25 mouse cellular contexts compared by ENCODE assay signal in genomic region chr16:4523313-4524004, GRCm38 (mm10). TPM values are rescaled to one million over a fixed set of nuclear protein-coding genes. Genes with fewer than 3 reads are reported as not detected.
DNase-seq lines count a peak whose midpoint lies in the region; ATAC-seq and TF ChIP-seq lines count a peak whose summit lies in the region.
"Had no signal": no experiment of that assay in that cellular context is flagged by ENCODE, and none has a peak within 500 bp of the region (broad histone marks: within the 10 kb centered on the region; RNA-seq: fewer than 3 reads in every experiment).

No protein-coding gene starts in this region.

- no peak for TF ChIP-seq CTCF in heart, adult 2 months (IDR thresholded peaks at IDR 0.05)

- TF ChIP-seq EP300 in heart, adult 2 months (IDR thresholded peaks at IDR 0.05; ENCODE audit: insufficient read depth, low read depth, low read length): no peak

- no peaks in the 10 kb centered on the region for H3K9me3 ChIP-seq in heart, embryonic 14.5 days (ENCODE audit: control insufficient read depth, low read length)
- no peaks in the 10 kb centered on the region for H3K9me3 ChIP-seq in heart, embryonic 16.5 days (replicated peaks; ENCODE audit: control insufficient read depth, low read length)
- H3K9me3 ChIP-seq: embryonic facial prominence, embryonic 12.5 days; hindbrain, embryonic 12.5 days; lung, embryonic 15.5 days; midbrain, embryonic 12.5 days had no signal

- no peaks in the 10 kb centered on the region for H3K4me1 ChIP-seq in heart, adult 2 months (ENCODE audit: control insufficient read depth, insufficient read depth, low read length)
- H3K4me1 ChIP-seq in heart, embryonic 14.5 days (ENCODE audit: control insufficient read depth in 2 of 2, insufficient read depth in 2 of 2, low read length in 2 of 2): peaks cover 14 to 24% of the 10 kb centered on the region in 2 experiments
- H3K4me1 ChIP-seq in heart, embryonic 16.5 days (ENCODE audit: control insufficient read depth, insufficient read depth, low read length): peaks cover 9% of the 10 kb centered on the region; the same call in 1 of the 2 replicates
- H3K4me1 ChIP-seq: lung, embryonic 15.5 days had no signal

- 52% methylated on average over 7 of the region's 7 CpGs for WGBS in heart, adult 2 months
- 44% methylated on average over 7 of the region's 7 CpGs for WGBS in heart, embryonic 14.5 days
- WGBS in heart, embryonic 16.5 days: 55% methylated on average over 7 of the region's 7 CpGs

- H3K79me2 ChIP-seq in heart, adult 2 months (replicated peaks; ENCODE audit: control insufficient read depth, insufficient read depth, low read length): no peaks in the 10 kb centered on the region

- H3K36me3 ChIP-seq in heart, adult 2 months (ENCODE audit: control insufficient read depth, insufficient read depth, low read length): peaks cover 5% of the 10 kb centered on the region; the same call in 1 of the 2 replicates
- peaks cover 2% of the 10 kb centered on the region; the same call in 1 of the 2 replicates for H3K36me3 ChIP-seq in heart, embryonic 14.5 days (ENCODE audit: control insufficient read depth, insufficient read depth, low read length)
- no peaks in the 10 kb centered on the region for H3K36me3 ChIP-seq in heart, embryonic 16.5 days (ENCODE audit: control insufficient read depth, insufficient read depth)
- H3K36me3 ChIP-seq: embryonic facial prominence, embryonic 12.5 days; hindbrain, embryonic 12.5 days; lung, embryonic 15.5 days; midbrain, embryonic 12.5 days; neural tube, embryonic 13.5 days had no signal

- H3K4me2 ChIP-seq in heart, embryonic 14.5 days (ENCODE audit: low read length): peak overlapping the region; percentile 75
- peak overlapping the region; percentile 54 for H3K4me2 ChIP-seq in heart, embryonic 16.5 days (ENCODE audit: low read depth, low read length)
- H3K4me2 ChIP-seq: embryonic facial prominence, embryonic 12.5 days; hindbrain, embryonic 12.5 days; limb, embryonic 13.5 days; liver, embryonic 11.5 days; lung, embryonic 15.5 days; midbrain, embryonic 12.5 days; neural tube, embryonic 13.5 days had no signal

- ATAC-seq in heart, embryonic 14.5 days (ENCODE audit: insufficient number of reproducible peaks, insufficient read depth, low FRiP score, low read depth): no peak
- no peak for ATAC-seq in heart, embryonic 16.5 days (replicated peaks; ENCODE audit: extremely low read depth, insufficient read depth, low FRiP score)
- ATAC-seq: CD4-positive, CD25-positive, alpha-beta regulatory T cell, adult 4 months; forebrain, embryonic 14.5 days; intestine, embryonic 16.5 days had no signal

- H3K27ac ChIP-seq in heart, adult 2 months: peak overlapping the region; percentile 97
- peak overlapping the region; percentile 100 for H3K27ac ChIP-seq in heart, embryonic 14.5 days (replicated peaks in 1 of 2; ENCODE audit: control insufficient read depth in 1 of 2, insufficient read depth in 1 of 2, low read depth in 2 of 2, low read length in 2 of 2)
- H3K27ac ChIP-seq in heart, embryonic 16.5 days (ENCODE audit: low read length): peak overlapping the region; percentile 100
- H3K27ac ChIP-seq: embryonic facial prominence, embryonic 12.5 days; hindbrain, embryonic 12.5 days; kidney, postnatal 0 days; left cerebral cortex, adult 2 months; lung, embryonic 15.5 days; midbrain, embryonic 12.5 days; neural tube, embryonic 13.5 days had no signal

- intact Hi-C loops in heart, adult 2 months (cut with DNase I): no loop called here
- intact Hi-C loops in heart, postnatal 10 days (cut with DNase I): no loop called here

- H3K9ac ChIP-seq in heart, adult 2 months (ENCODE audit: low read depth, low read length): peak overlapping the region; percentile 89; the same call in 1 of the 2 replicates
- H3K9ac ChIP-seq in heart, embryonic 14.5 days (ENCODE audit: low read length): peak overlapping the region; percentile 88
- H3K9ac ChIP-seq in heart, embryonic 16.5 days (ENCODE audit: low read length): peak overlapping the region; percentile 87
- H3K9ac ChIP-seq: embryonic facial prominence, embryonic 12.5 days; hindbrain, embryonic 12.5 days; lung, embryonic 15.5 days; midbrain, embryonic 12.5 days; neural tube, embryonic 13.5 days had no signal

- no peak for TF ChIP-seq POLR2A in heart, adult 2 months (IDR thresholded peaks at IDR 0.05; ENCODE audit: insufficient read depth, low read depth, low read length)

- no peak for DNase-seq in heart, adult 2 months
- no peak for DNase-seq in heart, postnatal 10 days
- no peak for DNase-seq in heart, adult 18-20 months
- DNase-seq in skeletal muscle tissue, adult 2 months (ENCODE audit: low read depth, low spot score): peak; percentile 57
- DNase-seq in left cerebral cortex, adult 11 months (ENCODE audit: low spot score): no peak
- DNase-seq: adrenal gland, postnatal 25 days; cerebellum, adult 11-12 months; cerebellum, adult 9-11 months; embryo, embryonic 11 days; kidney, adult 8-10 months; thymus, postnatal 4 days had no signal

- peak overlapping the region; percentile 58 for H3K4me3 ChIP-seq in heart, adult 2 months
- H3K4me3 ChIP-seq in heart, embryonic 14.5 days (ENCODE audit: control insufficient read depth in 1 of 2, insufficient read depth in 1 of 2, low read depth in 1 of 2, low read length in 2 of 2): peak overlapping the region; percentile 43 to 61
- peak overlapping the region; percentile 58 for H3K4me3 ChIP-seq in heart, embryonic 16.5 days (ENCODE audit: low read length)
- H3K4me3 ChIP-seq: embryonic facial prominence, embryonic 12.5 days; hindbrain, embryonic 12.5 days; left cerebral cortex, adult 2 months; lung, embryonic 15.5 days; midbrain, embryonic 12.5 days; neural tube, embryonic 13.5 days had no signal

- H3K27me3 ChIP-seq in heart, adult 2 months (ENCODE audit: control insufficient read depth, insufficient read depth, low read length): no peaks in the 10 kb centered on the region
- H3K27me3 ChIP-seq in heart, embryonic 14.5 days (ENCODE audit: control insufficient read depth, insufficient read depth, low read length): no peaks in the 10 kb centered on the region
- H3K27me3 ChIP-seq in heart, embryonic 16.5 days (ENCODE audit: control insufficient read depth, insufficient read depth, low read length): no peaks in the 10 kb centered on the region
- H3K27me3 ChIP-seq: embryonic facial prominence, embryonic 12.5 days; hindbrain, embryonic 12.5 days; limb, embryonic 13.5 days; lung, embryonic 15.5 days; midbrain, embryonic 12.5 days; neural tube, embryonic 13.5 days had no signal

RNA-seq across cellular contexts. Expression of gene Srl, which starts 18.2 kb away (rescaled TPM):
- total RNA-seq in heart, adult 2 months (2021): 100 to 1,000 TPM; 771 to 870 TPM
- polyA plus RNA-seq in heart, adult 2 months (2012; rRNA removed): 276 and 575 TPM in 2 replicates
- total RNA-seq in heart, postnatal 10 days (2021): 1,000 to 10,000 TPM; 1,081 to 1,153 TPM
- polyA plus RNA-seq in heart, embryonic 14.5 days (2014; fragmentation: Nextera tagmentation; extraction: Ambion mirVana): 259 and 288 TPM in 2 replicates
- 100 to 1,000 TPM; 782 to 831 TPM for total RNA-seq in heart, adult 18-20 months (2021)
- 280 and 289 TPM in 2 replicates for polyA plus RNA-seq in heart, embryonic 16.5 days (2015; fragmentation: Nextera tagmentation; extraction: Ambion mirVana)

RNA-seq across cellular contexts. Expression of gene Tfap4, which starts 36.2 kb away (rescaled TPM):
- 1 to 10 TPM; 3.2 to 3.4 TPM for total RNA-seq in heart, adult 2 months (2021)
- 2.4 and 2.9 TPM in 2 replicates for polyA plus RNA-seq in heart, adult 2 months (2012; rRNA removed)
- total RNA-seq in heart, postnatal 10 days (2021): 1 to 10 TPM; 4.1 to 4.3 TPM
- 2.5 and 4.1 TPM in 2 replicates for polyA plus RNA-seq in heart, embryonic 14.5 days (2014; fragmentation: Nextera tagmentation; extraction: Ambion mirVana)
- total RNA-seq in heart, adult 18-20 months (2021): 1 to 10 TPM; 2.1 to 2.6 TPM
- 5.6 and 8.1 TPM in 2 replicates for polyA plus RNA-seq in heart, embryonic 16.5 days (2015; fragmentation: Nextera tagmentation; extraction: Ambion mirVana)
